Mouse (Mus musculus) MEL (cell line): Measurements from ENCODE around the gene Zfp366. TPM values are rescaled to one million over a fixed set of nuclear protein-coding genes. Genes with fewer than 3 reads are reported as not detected.

Experiments
- DNase-seq: peaks from one replicate; pipeline ENCODE4 v3.0.0; 2011; ENCODE audit warnings: low read depth, low spot score
- H3K27ac ChIP-seq: 2 replicates; pipeline ENCODE4 v1.5.1; 2012; ENCODE audit warnings: low read depth, mild to moderate bottlenecking, control low read depth, low read length, moderate library complexity; ENCODE audit not compliant: control insufficient read depth
- H3K27me3 ChIP-seq, 2 experiments: fragments of 150-350 bp in 1 of 2; sonication (generic) in 1 of 2; 2 replicates each; pipeline ENCODE4 v1.6.1; 2012; ENCODE audit warnings: low read length in 2 of 2, mild to moderate bottlenecking in 2 of 2, improper control_type of control experiment in 1 of 2, moderate library complexity in 1 of 2; ENCODE audit not compliant: insufficient read depth in 2 of 2, control insufficient read depth in 1 of 2
- H3K36me3 ChIP-seq, 2 experiments: 2 replicates each; pipeline ENCODE4 v1.6.1; 2012 to 2014; ENCODE audit warnings: low read length in 2 of 2, improper control_type of control experiment in 1 of 2, inconsistent platforms in 1 of 2, mild to moderate bottlenecking in 1 of 2; ENCODE audit not compliant: insufficient read depth in 2 of 2, control insufficient read depth in 1 of 2
- H3K4me1 ChIP-seq, 2 experiments: fragments of 150-350 bp in 1 of 2; sonication (generic) in 1 of 2; 2 replicates each; pipeline ENCODE4 v1.6.1; 2012; ENCODE audit warnings: low read length in 2 of 2, improper control_type of control experiment in 1 of 2, mild to moderate bottlenecking in 1 of 2; ENCODE audit not compliant: insufficient read depth in 2 of 2, control insufficient read depth in 1 of 2
- H3K4me3 ChIP-seq, 2 experiments: fragments of 150-350 bp in 1 of 2; sonication (generic) in 1 of 2; 2 replicates each; pipeline ENCODE4 v1.5.1; 2012; ENCODE audit warnings: low read depth in 2 of 2, low read length in 2 of 2, mild to moderate bottlenecking in 2 of 2, moderate library complexity in 2 of 2, control low read depth in 1 of 2, improper control_type of control experiment in 1 of 2; ENCODE audit not compliant: control insufficient read depth in 1 of 2, insufficient read depth in 1 of 2
- H3K79me2 ChIP-seq: 2 replicates; pipeline ENCODE4 v1.6.1; 2012; ENCODE audit warnings: mild to moderate bottlenecking, low read length, moderate library complexity; ENCODE audit not compliant: control insufficient read depth, poor library complexity, insufficient read depth
- H3K9ac ChIP-seq: 2 replicates; pipeline ENCODE4 v1.6.1; 2012; ENCODE audit warnings: low read depth, mild to moderate bottlenecking, control low read depth, low read length, moderate library complexity; ENCODE audit not compliant: control insufficient read depth, poor library complexity, severe bottlenecking
- H3K9me3 ChIP-seq: fragments of 150-350 bp; sonication (generic); replicated peaks from 2 replicates; pipeline ENCODE4 v1.6.1; 2012; ENCODE audit warnings: mild to moderate bottlenecking, low read length, improper control_type of control experiment, moderate library complexity; ENCODE audit not compliant: insufficient read depth
- BHLHE40 ChIP-seq: IDR thresholded peaks from 2 replicates; pipeline ENCODE4 v1.6.1; 2012; ENCODE audit warnings: low read depth, mild to moderate bottlenecking, inconsistent platforms, low read length, improper control_type of control experiment, borderline replicate concordance
- CHD1 ChIP-seq: IDR thresholded peaks from 2 replicates; pipeline ENCODE4 v1.6.1; 2012; ENCODE audit warnings: low read depth, mild to moderate bottlenecking, inconsistent platforms, low read length, improper control_type of control experiment
- CHD2 ChIP-seq: IDR thresholded peaks from 2 replicates; pipeline ENCODE4 v1.6.1; 2011; ENCODE audit warnings: low read length, improper control_type of control experiment
- E2F4 ChIP-seq: IDR thresholded peaks from 2 replicates; pipeline ENCODE4 v1.6.1; 2011; ENCODE audit warnings: low read depth, low read length, improper control_type of control experiment, borderline replicate concordance
- ELF1 ChIP-seq: IDR thresholded peaks from 2 replicates; pipeline ENCODE4 v1.6.1; 2014; ENCODE audit warnings: low read depth, mild to moderate bottlenecking, inconsistent platforms, low read length, improper control_type of control experiment, moderate library complexity
- ETS1 ChIP-seq: IDR thresholded peaks from 2 replicates; pipeline ENCODE4 v1.6.1; 2012; ENCODE audit warnings: low read depth, mild to moderate bottlenecking, inconsistent platforms, low read length, improper control_type of control experiment, moderate library complexity
- GABPA ChIP-seq: IDR thresholded peaks from 2 replicates; pipeline ENCODE4 v1.6.1; 2012; ENCODE audit warnings: low read depth, mild to moderate bottlenecking, inconsistent platforms, low read length, improper control_type of control experiment, moderate library complexity
- GATA1 ChIP-seq: IDR thresholded peaks from 2 replicates; pipeline ENCODE4 v1.6.1; 2011; ENCODE audit warnings: low read depth, low read length, improper control_type of control experiment
- HCFC1 ChIP-seq: IDR thresholded peaks from 2 replicates; pipeline ENCODE4 v1.6.1; 2012; ENCODE audit warnings: low read depth, mild to moderate bottlenecking, inconsistent platforms, low read length, improper control_type of control experiment, moderate library complexity
- JUND ChIP-seq: IDR thresholded peaks from 2 replicates; pipeline ENCODE4 v1.6.1; 2011; ENCODE audit warnings: low read depth, mild to moderate bottlenecking, improper control_type of control experiment, low read length
- KAT2A ChIP-seq: conservative IDR thresholded peaks from 2 replicates; pipeline ENCODE4 v1.6.1; 2012; ENCODE audit warnings: low read depth, low read length, improper control_type of control experiment, inconsistent platforms
- MAX ChIP-seq: IDR thresholded peaks from 2 replicates; pipeline ENCODE4 v1.6.1; 2011; ENCODE audit warnings: low read length, improper control_type of control experiment
- MAZ ChIP-seq: IDR thresholded peaks from 2 replicates; pipeline ENCODE4 v1.6.1; 2012; ENCODE audit warnings: low read depth, mild to moderate bottlenecking, inconsistent platforms, low read length, improper control_type of control experiment
- MEF2A ChIP-seq: IDR thresholded peaks from 2 replicates; pipeline ENCODE4 v1.6.1; 2014; ENCODE audit warnings: low read depth, mild to moderate bottlenecking, inconsistent platforms, low read length, improper control_type of control experiment; ENCODE audit not compliant: poor library complexity, insufficient replicate concordance, severe bottlenecking; ENCODE audit errors: extremely low read depth
- MYC ChIP-seq: IDR thresholded peaks from 2 replicates; pipeline ENCODE4 v1.6.1; 2011; ENCODE audit warnings: low read depth, mild to moderate bottlenecking, low read length, improper control_type of control experiment, moderate library complexity
- NELFE ChIP-seq: IDR thresholded peaks from 2 replicates; pipeline ENCODE4 v1.6.1; 2011; ENCODE audit warnings: low read depth, low read length, improper control_type of control experiment
- NRF1 ChIP-seq: IDR thresholded peaks from 2 replicates; pipeline ENCODE4 v1.6.1; 2014; ENCODE audit warnings: low read depth, mild to moderate bottlenecking, inconsistent platforms, low read length, improper control_type of control experiment, moderate library complexity; ENCODE audit not compliant: poor library complexity, insufficient read depth, severe bottlenecking
- POLR2AphosphoS5 ChIP-seq: IDR thresholded peaks from 2 replicates; pipeline ENCODE4 v1.6.1; 2012; ENCODE audit warnings: low read depth, borderline replicate concordance, mild to moderate bottlenecking, inconsistent platforms, low read length, moderate library complexity, mixed read lengths
- RCOR1 ChIP-seq: IDR thresholded peaks from 2 replicates; pipeline ENCODE4 v1.6.1; 2012; ENCODE audit warnings: low read depth, mild to moderate bottlenecking, inconsistent platforms, low read length, improper control_type of control experiment
- SMC3 ChIP-seq: IDR thresholded peaks from 2 replicates; pipeline ENCODE4 v1.6.1; 2011; ENCODE audit warnings: low read depth, low read length, improper control_type of control experiment
- TAL1 ChIP-seq: IDR thresholded peaks from 2 replicates; pipeline ENCODE4 v1.6.1; 2012; ENCODE audit warnings: mild to moderate bottlenecking, inconsistent platforms, low read length, moderate library complexity, mixed read lengths
- USF2 ChIP-seq, 2 experiments: IDR thresholded peaks; 2 replicates each; pipeline ENCODE4 v1.6.1; 2011 to 2012; ENCODE audit warnings: improper control_type of control experiment in 2 of 2, low read length in 2 of 2, borderline replicate concordance in 1 of 2, inconsistent platforms in 1 of 2, low read depth in 1 of 2, mild to moderate bottlenecking in 1 of 2; ENCODE audit not compliant: insufficient read depth in 1 of 2
- ZC3H11A ChIP-seq: IDR thresholded peaks from 2 replicates; pipeline ENCODE4 v1.6.1; 2012; ENCODE audit warnings: low read depth, mild to moderate bottlenecking, inconsistent platforms, low read length, improper control_type of control experiment
- ZMIZ1 ChIP-seq: IDR thresholded peaks from 2 replicates; pipeline ENCODE4 v1.6.1; 2012; ENCODE audit warnings: low read depth, mild to moderate bottlenecking, inconsistent platforms, low read length, improper control_type of control experiment, moderate library complexity
- ZNF384 ChIP-seq: IDR thresholded peaks from 2 replicates; pipeline ENCODE4 v1.6.1; 2012; ENCODE audit warnings: low read depth, mild to moderate bottlenecking, inconsistent platforms, low read length, improper control_type of control experiment
- polyA plus RNA-seq, 2 experiments: library from polyadenylated mRNA; stranded (reverse) in 1 of 2; unstranded in 1 of 2; fragments of >175 nt in 1 of 2; fragments of >200 nt in 1 of 2; gene quantifications; 2 replicates each; pipeline versions ENCODE4 v1.2.1 to v1.2.4; 2012; ENCODE audit warnings: low replicate concordance in 2 of 2, low read depth in 1 of 2; ENCODE audit not compliant: insufficient read length in 2 of 2, insufficient read depth in 1 of 2, missing spikeins in 1 of 2
- total RNA-seq: library from RNA; depleted of rRNA; stranded (reverse); fragments of 300-350 nt; gene quantifications from 2 replicates; pipeline ENCODE4 v1.2.3, GENCODE M21; 2012

Zfp366 gene
- total and polyA plus RNA-seq, 3 experiments, result not detected

DNA sequence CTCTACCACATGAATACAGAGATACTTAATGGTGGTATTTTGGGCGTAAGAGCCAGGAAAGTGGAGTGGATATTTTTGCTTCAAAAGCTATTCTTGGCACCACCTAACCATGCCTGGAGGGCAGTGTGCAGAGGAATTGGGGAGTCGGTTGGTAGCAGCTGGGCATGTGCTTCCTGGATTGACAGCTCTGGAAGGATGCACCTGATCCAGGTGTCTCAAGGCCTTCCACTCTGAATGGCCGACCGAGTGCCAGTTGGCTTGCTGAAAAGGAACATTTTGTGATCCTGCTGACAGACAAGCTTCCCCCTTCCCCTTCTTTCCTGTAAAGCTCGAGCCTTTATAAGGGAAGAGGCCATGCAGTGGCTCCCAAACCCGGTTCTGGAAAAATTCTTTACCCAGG, 98.3 kb downstream of the Zfp366 start:
- Histone ChIP-seq H3K4me1 (no peaks in the 10 kb centered on the region), H3K79me2 (no peaks in the 10 kb centered on the region), H3K9me3 (no peaks in the 10 kb centered on the region), H3K27ac (no peak overlapping the region), H3K36me3 (no peaks in the 10 kb centered on the region), H3K4me3 (no peak overlapping the region), H3K9ac (no peak overlapping the region), H3K27me3 (no peaks in the 10 kb centered on the region; a peak in 1 of 4 replicates)
- no peak for DNase-seq
- TF ChIP-seq NELFE (no peak), ZC3H11A (no peak), POLR2AphosphoS5 (no peak), E2F4 (no peak), ZMIZ1 (no peak), RCOR1 (no peak), CHD1 (no peak), MAX (no peak), GABPA (no peak), MAZ (no peak), NRF1 (no peak), ZNF384 (no peak), CHD2 (no peak), BHLHE40 (no peak), MEF2A (no peak), ETS1 (no peak), SMC3 (no peak), GATA1 (no peak)

DNA sequence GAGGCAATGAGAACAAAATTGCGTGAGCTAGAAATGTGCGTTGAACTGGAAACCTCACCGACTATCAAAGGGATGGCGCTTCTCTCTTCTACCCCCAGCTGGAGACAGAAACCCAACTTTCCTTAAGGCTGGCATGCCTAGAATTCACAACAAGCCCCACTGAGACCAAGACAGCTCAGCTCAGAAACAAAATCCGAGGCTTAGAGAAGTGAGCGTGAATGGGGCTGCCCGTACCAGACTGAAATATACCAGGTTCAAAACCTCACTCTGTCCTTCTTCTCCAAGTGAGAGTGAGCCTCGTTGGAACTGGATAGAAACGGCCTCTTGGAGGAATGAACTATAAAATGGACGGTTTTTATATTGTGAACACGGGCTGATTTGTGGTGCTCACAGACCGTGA, 99.3 kb downstream of the Zfp366 start:
- Histone ChIP-seq H3K4me1 (no peaks in the 10 kb centered on the region), H3K27me3 (no peaks in the 10 kb centered on the region; a peak in 1 of 4 replicates), H3K9ac (no peak overlapping the region), H3K27ac (no peak overlapping the region), H3K9me3 (no peaks in the 10 kb centered on the region), H3K36me3 (no peaks in the 10 kb centered on the region), H3K4me3 (no peak overlapping the region), H3K79me2 (no peaks in the 10 kb centered on the region)
- no peak for DNase-seq
- TF ChIP-seq TAL1, result no peak
- TF ChIP-seq KAT2A, result no peak
- no peak for TF ChIP-seq MAX
- no peak for TF ChIP-seq USF2 (IDR thresholded peaks at IDR 0.05; ENCODE audit: borderline replicate concordance in 1 of 2, insufficient read depth in 1 of 2, low read depth in 1 of 2, low read length in 2 of 2)
- TF ChIP-seq JUND, result no peak
- TF ChIP-seq MAZ, result no peak
- no peak for TF ChIP-seq GATA1
- TF ChIP-seq HCFC1, result no peak
- TF ChIP-seq MYC, result no peak
- TF ChIP-seq ELF1, result no peak
